Mouse (Mus musculus) small intestine, adult 2 months (tissue): ENCODE measurements around the gene Wbp4.

ENCODE experiments used
- CTCF ChIP-seq: fragments of 200-500 bp; IDR thresholded peaks from 2 replicates; pipeline ENCODE4 v1.5.1; 2012; ENCODE audit warnings: low read depth, mild to moderate bottlenecking, control low read depth, inconsistent platforms, low read length, moderate library complexity, mixed read lengths; ENCODE audit not compliant: insufficient replicate concordance, insufficient read length; ENCODE audit errors: extremely low read depth
- POLR2A ChIP-seq: fragments of 200-500 bp; IDR thresholded peaks from 2 replicates; pipeline ENCODE4 v1.6.1; 2012; ENCODE audit warnings: low read depth, mild to moderate bottlenecking, control low read depth, inconsistent platforms, low read length, moderate library complexity

DNA sequence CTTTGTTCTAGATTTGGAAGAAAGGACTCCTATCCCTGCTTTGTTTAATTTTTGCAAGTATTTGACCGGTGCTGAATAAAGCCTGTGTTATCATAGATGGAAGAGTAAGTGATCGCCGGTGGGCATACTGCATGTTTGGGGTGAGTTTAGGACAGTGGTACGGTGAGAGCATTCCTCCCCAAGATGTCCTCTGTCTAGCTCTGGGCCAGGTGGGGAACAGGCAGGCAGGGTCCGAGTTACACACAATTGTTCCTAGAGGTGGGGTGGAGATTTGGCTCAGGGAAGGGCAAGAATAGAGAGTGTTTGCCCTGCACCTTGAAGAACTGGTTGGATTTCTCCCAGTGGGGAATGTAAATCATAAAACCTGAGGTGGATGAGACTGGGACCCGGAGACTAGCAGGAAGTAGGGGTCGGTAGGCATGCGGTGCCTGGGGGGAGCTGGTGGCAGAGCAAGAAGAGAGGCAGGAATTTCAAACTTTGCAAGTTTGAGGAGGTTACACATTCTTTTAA, 2.3 kb upstream of the Wbp4 start:
- TF ChIP-seq CTCF (no peak), POLR2A (no peak)
